Mouse (Mus musculus) erythroid progenitor cell, adult 5-6 weeks (primary cell): ENCODE measurements around the gene Ehbp1. TPM values are rescaled to one million over a fixed set of nuclear protein-coding genes. Genes with fewer than 3 reads are reported as not detected.

Experiments used
- ATAC-seq: replicated peaks from 2 replicates; pipeline ENCODE4 v1.8.0; 2016; ENCODE audit warnings: moderate number of reproducible peaks, mild to moderate bottlenecking, moderate TSS enrichment, inconsistent platforms; ENCODE audit not compliant: poor library complexity, low FRiP score, severe bottlenecking
- total RNA-seq, 2 experiments: library from RNA; stranded (forward) in 1 of 2; stranded (reverse) in 1 of 2; fragments of 150-400 nt in 1 of 2; fragments of 186-747, 209-891 nt in 1 of 2; gene quantifications; 2 replicates each; pipeline versions ENCODE4 v1.2.3 to v1.2.4; 2015 to 2017; ENCODE audit warnings: low replicate concordance in 2 of 2

Ehbp1 gene
- total RNA-seq, 2 experiments from 2014 or later, result 1.4 to 2.9 TPM

- no peak for ATAC-seq
These were observed 138.7 kb downstream of the Ehbp1 start for GRCm38 (mm10) chr11:22203413-22203812.

- ATAC-seq, result no peak
These were observed 141.0 kb downstream of the Ehbp1 start for GRCm38 (mm10) chr11:22201125-22201524.

GRCm38 (mm10) chr11:22199881-22200280 lies 142.2 kb downstream of the Ehbp1 start:
- ATAC-seq, result no peak

- no peak for ATAC-seq
These were observed 143.7 kb downstream of the Ehbp1 start for GRCm38 (mm10) chr11:22198406-22198805.

GRCm38 (mm10) chr11:22197935-22198334 lies 144.2 kb downstream of the Ehbp1 start:
- no peak for ATAC-seq

GRCm38 (mm10) chr11:22196776-22197175 lies 145.3 kb downstream of the Ehbp1 start:
- no peak for ATAC-seq

- ATAC-seq, result no peak
These were observed 147.5 kb downstream of the Ehbp1 start for GRCm38 (mm10) chr11:22194607-22195006.

- ATAC-seq, result no peak
These were observed 151.5 kb downstream of the Ehbp1 start for GRCm38 (mm10) chr11:22190576-22190975.

- no peak for ATAC-seq
These were observed 152.1 kb downstream of the Ehbp1 start for GRCm38 (mm10) chr11:22189970-22190369.

- ATAC-seq, result peak; percentile 40; the same call in 1 of the 2 replicates
These were observed 160.3 kb downstream of the Ehbp1 start for GRCm38 (mm10) chr11:22181530-22182501.

- ATAC-seq, result no peak
These were observed 161.9 kb downstream of the Ehbp1 start for GRCm38 (mm10) chr11:22180146-22180545.

GRCm38 (mm10) chr11:22178569-22178968 lies 163.5 kb downstream of the Ehbp1 start:
- peak; percentile 81 for ATAC-seq

GRCm38 (mm10) chr11:22174311-22174710 lies 167.8 kb downstream of the Ehbp1 start:
- ATAC-seq, result no peak

- peak; percentile 78 for ATAC-seq
These were observed 171.0 kb downstream of the Ehbp1 start for GRCm38 (mm10) chr11:22170962-22171638.

- no peak for ATAC-seq
These were observed 184.2 kb downstream of the Ehbp1 start for GRCm38 (mm10) chr11:22157882-22158281.

GRCm38 (mm10) chr11:22156182-22156581 lies 185.9 kb downstream of the Ehbp1 start:
- no peak for ATAC-seq

- ATAC-seq, result no peak
These were observed 186.6 kb downstream of the Ehbp1 start for GRCm38 (mm10) chr11:22155366-22156095.

- no peak for ATAC-seq
These were observed 187.4 kb downstream of the Ehbp1 start for GRCm38 (mm10) chr11:22154501-22155294.

GRCm38 (mm10) chr11:22140737-22141136 lies 201.4 kb downstream of the Ehbp1 start:
- no peak for ATAC-seq
